Mouse (Mus musculus): ENCODE data around the gene Setx. TPM values are rescaled to one million over a fixed set of nuclear protein-coding genes. Genes with fewer than 3 reads are reported as not detected.

The Setx gene
- total RNA-seq, 2 experiments from 2014 or later, result 31.6 to 35.3 TPM

DNA sequence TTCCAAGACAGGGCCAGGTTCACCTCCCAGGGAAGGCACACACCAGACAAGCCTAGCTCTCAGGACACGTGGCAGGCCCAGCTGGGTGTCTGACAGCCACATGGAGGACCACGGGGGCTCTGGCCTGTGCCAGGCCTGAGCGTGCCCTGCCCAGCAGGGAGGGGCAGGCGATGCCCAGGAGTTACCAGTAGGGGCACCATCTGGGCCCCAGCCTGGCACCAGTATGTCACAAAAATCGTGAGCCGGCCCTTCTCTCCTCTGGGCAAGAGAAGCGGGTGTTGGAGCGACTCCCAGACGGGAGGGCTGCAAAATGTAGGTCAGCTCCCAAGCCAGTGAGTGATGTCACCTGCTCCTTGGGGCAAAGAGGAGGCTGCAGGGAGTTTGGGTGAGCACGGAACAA, 93.9 kb downstream of the Setx start:
- peak; percentile 84 to 87 for DNase-seq

DNA sequence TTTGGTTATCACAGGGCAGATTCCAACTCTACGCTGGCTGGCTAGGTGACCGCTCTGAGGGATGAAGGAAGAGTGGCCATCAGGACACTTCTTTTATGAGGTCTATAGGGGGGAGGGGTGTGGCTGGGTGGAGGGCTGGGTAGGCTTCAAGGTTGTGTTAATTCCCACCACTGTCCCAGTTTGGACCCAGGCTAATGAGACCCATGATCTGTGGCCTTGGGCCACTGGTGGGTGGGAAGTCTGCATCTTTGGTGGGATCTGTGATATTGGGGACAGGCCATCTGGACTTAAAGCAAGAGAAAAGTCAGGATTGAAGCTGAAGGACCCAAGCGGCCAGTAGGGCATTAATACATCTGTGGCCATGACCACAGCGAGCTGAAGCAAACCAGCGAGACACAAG, 94.8 kb downstream of the Setx start:
- no peak for DNase-seq

DNA sequence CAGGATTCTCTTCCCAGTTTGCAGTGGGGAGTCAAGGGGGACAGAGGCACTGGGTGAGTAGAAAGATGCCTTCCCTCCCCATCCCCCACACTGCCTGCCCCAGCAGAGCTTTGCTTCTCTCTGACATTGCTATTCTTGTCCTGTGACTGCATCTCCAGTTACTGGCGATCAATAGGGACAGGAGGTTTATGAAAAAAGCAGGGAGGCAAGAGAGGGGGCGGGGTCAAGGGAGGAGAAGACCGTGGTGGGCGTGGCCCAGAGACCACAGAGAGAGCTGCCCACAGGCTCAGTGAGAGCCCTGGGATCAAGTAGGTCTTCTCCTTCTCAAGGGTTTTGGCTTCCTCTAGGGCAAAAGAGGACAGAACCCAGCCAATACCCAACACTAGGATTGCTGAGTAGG, 98.3 kb downstream of the Setx start:
- peak; percentile 33 to 39 for DNase-seq

DNA sequence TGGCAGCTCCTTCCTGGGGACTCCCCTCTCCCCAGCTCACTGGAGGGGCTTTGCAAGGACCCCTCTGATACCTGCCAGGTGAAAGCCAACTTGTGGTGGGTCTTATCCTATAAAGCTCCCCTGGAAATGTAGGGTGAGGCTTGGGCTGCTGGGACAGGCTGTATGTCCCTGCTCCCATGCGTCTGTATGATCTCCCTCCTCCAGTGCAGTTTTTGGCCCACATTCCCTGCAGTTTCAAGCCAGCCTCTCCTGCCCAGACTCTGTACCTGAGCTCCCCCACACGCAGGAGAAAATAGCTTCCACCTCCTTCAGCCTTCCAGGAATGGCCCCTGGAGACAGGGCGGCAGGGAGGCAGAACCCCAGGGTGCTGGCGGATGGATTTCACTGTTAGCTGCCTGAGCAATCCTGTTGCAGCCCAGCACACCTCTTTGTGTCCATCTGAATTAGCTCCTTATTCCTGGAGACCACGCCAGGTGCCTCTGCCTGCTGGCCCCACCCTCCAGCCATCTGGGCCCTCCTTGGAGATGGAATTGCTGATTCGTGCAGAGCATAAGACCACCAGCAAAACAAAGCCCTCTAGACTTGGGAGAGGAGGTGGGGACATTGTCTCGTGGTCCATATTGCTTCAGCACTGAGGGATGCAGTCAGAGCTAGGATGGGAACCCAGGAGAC, 99.7 kb downstream of the Setx start:
- DNase-seq, result no peak

- DNase-seq, result no peak
These were observed 102.7 kb downstream of the Setx start for GRCm38 (mm10) chr2:29226671-29227070.

- no peak for DNase-seq
These were observed 106.3 kb downstream of the Setx start for GRCm38 (mm10) chr2:29230191-29230835.

Other genes with a start within 250 kb of the Setx start
- gene Barhl1, start 207.5 kb upstream of the Setx start, total RNA-seq (2021), result not detected
- under 1 TPM; 0.33 to 0.79 TPM for gene Cfap77, start 69.1 kb upstream of the Setx start, total RNA-seq (2021)
- gene Ttf1, start 63.9 kb upstream of the Setx start, total RNA-seq (2021), result 10 to 100 TPM; 12.0 to 13.9 TPM
- 10 to 100 TPM; 35.0 to 44.2 TPM for gene Ntng2, start 128.8 kb downstream of the Setx start, total RNA-seq (2021)
- gene Med27, start 222.6 kb downstream of the Setx start, total RNA-seq (2021), result 10 to 100 TPM; 26.8 to 27.2 TPM

Measured in adrenal gland, postnatal 36 days (tissue).